Mouse (Mus musculus): ENCODE results near the gene Adat2. TPM values are rescaled to one million over a fixed set of nuclear protein-coding genes. Genes with fewer than 3 reads are reported as not detected.

Gene Adat2
- polyA plus RNA-seq, 1 experiment: 1.3 TPM

DNA sequence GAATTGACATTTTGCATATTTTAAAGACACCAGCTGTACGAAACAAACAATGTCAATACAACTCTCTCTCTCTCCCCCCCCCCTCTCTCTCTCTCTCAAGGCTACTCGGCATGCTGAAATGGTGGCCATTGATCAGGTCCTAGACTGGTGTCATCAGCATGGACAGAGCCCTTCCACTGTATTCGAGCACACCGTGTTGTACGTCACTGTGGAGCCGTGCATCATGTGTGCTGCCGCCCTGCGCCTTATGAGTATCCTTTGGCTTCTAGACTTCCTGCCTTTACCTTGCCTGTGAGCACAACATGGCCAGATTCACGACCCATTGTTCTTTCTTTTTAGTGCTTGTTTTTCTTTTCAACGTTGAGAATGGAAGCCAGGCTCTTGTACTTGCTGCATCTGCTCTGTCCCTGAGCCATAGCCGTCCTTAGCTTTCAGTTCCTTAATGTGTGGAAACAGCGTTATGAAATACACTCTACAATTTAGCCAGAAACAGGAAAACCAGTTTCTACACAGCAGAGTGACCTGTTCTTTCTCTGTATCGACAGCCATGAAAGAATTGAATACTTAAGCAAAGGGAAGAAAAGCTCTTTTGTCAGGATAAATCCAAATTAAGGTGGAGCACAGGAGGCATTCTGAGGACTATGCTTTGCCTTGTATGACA, 7.5 kb downstream of the Adat2 start:
- peaks cover 72% of the 10 kb centered on the region for H3K36me3 ChIP-seq (replicated peaks; ENCODE audit: low read length)
- H3K4me1 ChIP-seq: no peaks in the 10 kb centered on the region
- H3K4me3 ChIP-seq (replicated peaks): peak overlapping the region; percentile 67

DNA sequence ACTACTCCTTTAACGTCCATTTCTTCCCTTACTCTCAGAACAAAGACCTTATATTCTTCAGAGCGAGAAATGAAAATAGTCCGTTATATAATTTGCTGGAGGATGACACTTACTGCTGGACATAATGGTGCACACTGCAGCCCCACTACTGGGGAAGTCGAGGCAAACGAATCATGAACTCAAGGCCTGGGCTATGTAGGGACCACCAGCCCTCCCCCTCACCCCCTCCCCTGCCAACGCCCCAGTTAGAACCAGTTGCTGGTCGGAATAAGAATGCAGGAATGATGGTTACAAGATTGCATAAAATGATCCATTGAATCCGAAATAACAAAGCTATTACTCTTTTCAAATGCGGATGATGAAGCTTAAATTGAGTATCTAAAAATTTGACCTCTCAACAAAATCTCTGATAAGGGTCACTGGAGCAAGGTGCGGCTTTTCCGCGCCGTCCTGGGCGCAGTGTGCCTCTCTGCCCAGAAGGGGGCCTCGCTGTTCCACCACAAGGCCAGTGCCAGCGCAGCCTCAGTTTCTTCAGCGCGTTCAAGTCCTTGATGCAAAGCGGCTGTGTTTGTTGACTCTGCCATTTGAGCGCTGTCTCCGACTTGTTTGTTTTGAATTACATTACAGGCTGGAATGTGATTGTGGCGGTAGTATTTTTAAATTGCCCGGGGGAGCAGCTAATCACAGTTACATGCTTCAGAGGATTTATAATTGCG, 11.8 kb downstream of the Adat2 start:
- TF ChIP-seq GATA1 (IDR thresholded peaks at IDR 0.05; ENCODE audit: borderline replicate concordance, low read length) (no peak), FLI1 (IDR thresholded peaks at IDR 0.05; ENCODE audit: low read length) (no peak)
- Histone ChIP-seq H3K9me3 (no peaks in the 10 kb centered on the region), H3K27me3 (replicated peaks) (no peaks in the 10 kb centered on the region), H3K4me3 (replicated peaks) (peak overlapping the region; percentile 65), H3K36me3 (replicated peaks; ENCODE audit: low read length) (peaks cover 45% of the 10 kb centered on the region), H3K4me1 (peaks cover under 1% of the 10 kb centered on the region)

More for the DNA sequence above, 7.5 kb downstream of the Adat2 start:
- Histone ChIP-seq H3K27me3 (replicated peaks) (no peaks in the 10 kb centered on the region), H3K9me3 (no peaks in the 10 kb centered on the region)
- no peak for TF ChIP-seq FLI1 (IDR thresholded peaks at IDR 0.05; ENCODE audit: low read length)
- no peak for TF ChIP-seq GATA1 (IDR thresholded peaks at IDR 0.05; ENCODE audit: borderline replicate concordance, low read length)

DNA sequence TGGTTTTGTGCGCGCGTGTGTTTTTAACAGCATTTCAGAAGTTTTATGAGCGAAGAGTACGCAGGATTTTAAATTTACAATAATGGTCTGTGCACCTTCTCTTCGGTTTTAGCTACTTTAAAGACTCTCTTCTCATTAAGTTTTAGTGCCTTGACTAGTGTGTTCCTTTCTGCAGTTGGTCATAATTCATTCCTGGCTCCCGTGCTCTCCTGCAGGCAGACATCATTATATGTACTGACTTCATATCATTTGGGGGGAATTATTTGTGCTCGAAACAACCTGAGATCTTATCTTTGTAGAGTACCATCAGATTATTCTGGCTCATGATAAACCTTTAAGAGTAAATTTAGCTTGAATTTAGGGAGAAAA, 12.4 kb downstream of the Adat2 start:
- Histone ChIP-seq H3K36me3 (replicated peaks; ENCODE audit: low read length) (peaks cover 41% of the 10 kb centered on the region), H3K4me3 (replicated peaks) (no peak overlapping the region)

DNA sequence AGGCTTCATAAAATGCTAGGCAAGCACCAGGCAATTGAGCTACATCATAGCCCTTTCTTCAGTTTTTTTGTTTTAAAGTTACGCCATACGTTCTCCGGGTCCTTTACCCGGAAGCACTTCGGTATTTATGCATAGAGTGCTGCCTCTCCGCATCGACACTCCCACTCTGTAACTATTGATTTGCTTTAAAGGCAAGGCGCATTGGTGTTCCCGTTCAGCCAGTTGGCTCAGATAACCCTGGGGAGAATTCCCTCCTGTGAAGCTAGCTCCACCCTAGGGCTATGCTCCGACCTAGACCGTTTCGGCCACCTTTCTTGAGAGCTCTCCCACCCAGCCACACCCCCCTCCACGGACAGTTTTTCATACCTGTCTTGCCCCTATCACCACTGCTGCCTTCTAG, 13.7 kb downstream of the Adat2 start:
- peaks cover 28% of the 10 kb centered on the region for H3K36me3 ChIP-seq (replicated peaks; ENCODE audit: low read length)
- TF ChIP-seq FLI1 (IDR thresholded peaks at IDR 0.05; ENCODE audit: low read length) (no peak), GATA1 (IDR thresholded peaks at IDR 0.05; ENCODE audit: borderline replicate concordance, low read length) (no peak)
- peaks cover 8% of the 10 kb centered on the region for H3K4me1 ChIP-seq
- no peaks in the 10 kb centered on the region for H3K9me3 ChIP-seq
- H3K27me3 ChIP-seq (replicated peaks): no peaks in the 10 kb centered on the region
- H3K4me3 ChIP-seq (replicated peaks): no peak overlapping the region

More for the DNA sequence above, 12.4 kb downstream of the Adat2 start:
- no peaks in the 10 kb centered on the region for H3K27me3 ChIP-seq (replicated peaks)
- H3K9me3 ChIP-seq: no peaks in the 10 kb centered on the region
- H3K4me1 ChIP-seq: peaks cover 6% of the 10 kb centered on the region
- TF ChIP-seq FLI1 (IDR thresholded peaks at IDR 0.05; ENCODE audit: low read length) (no peak), GATA1 (IDR thresholded peaks at IDR 0.05; ENCODE audit: borderline replicate concordance, low read length) (no peak)

DNA sequence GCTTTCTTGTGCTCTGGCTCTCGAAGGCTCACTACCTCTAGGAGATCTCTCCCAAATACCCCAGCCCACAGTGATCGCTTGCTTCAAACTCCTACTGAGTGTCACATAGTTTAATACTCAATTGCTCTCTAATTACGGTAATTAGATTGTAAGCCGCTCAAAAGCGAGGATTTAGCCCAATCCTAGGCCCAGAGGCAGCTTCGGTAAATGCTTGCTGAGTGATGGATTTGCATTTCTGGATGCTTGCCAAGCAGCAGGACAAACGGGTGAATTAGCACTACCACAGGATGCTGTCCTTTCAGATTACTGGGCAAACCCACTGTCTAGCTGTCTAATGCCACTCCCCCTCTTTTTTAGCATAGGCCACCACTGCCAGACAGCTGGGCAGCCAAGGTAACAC, 17.1 kb downstream of the Adat2 start:
- TF ChIP-seq FLI1 (IDR thresholded peaks at IDR 0.05; ENCODE audit: low read length) (no peak), GATA1 (IDR thresholded peaks at IDR 0.05; ENCODE audit: borderline replicate concordance, low read length) (no peak)
- H3K4me1 ChIP-seq: peaks cover 16% of the 10 kb centered on the region
- no peaks in the 10 kb centered on the region for H3K9me3 ChIP-seq
- no peaks in the 10 kb centered on the region for H3K36me3 ChIP-seq (replicated peaks; ENCODE audit: low read length)
- H3K27me3 ChIP-seq (replicated peaks): no peaks in the 10 kb centered on the region
- H3K4me3 ChIP-seq (replicated peaks): peak overlapping the region; percentile 59

DNA sequence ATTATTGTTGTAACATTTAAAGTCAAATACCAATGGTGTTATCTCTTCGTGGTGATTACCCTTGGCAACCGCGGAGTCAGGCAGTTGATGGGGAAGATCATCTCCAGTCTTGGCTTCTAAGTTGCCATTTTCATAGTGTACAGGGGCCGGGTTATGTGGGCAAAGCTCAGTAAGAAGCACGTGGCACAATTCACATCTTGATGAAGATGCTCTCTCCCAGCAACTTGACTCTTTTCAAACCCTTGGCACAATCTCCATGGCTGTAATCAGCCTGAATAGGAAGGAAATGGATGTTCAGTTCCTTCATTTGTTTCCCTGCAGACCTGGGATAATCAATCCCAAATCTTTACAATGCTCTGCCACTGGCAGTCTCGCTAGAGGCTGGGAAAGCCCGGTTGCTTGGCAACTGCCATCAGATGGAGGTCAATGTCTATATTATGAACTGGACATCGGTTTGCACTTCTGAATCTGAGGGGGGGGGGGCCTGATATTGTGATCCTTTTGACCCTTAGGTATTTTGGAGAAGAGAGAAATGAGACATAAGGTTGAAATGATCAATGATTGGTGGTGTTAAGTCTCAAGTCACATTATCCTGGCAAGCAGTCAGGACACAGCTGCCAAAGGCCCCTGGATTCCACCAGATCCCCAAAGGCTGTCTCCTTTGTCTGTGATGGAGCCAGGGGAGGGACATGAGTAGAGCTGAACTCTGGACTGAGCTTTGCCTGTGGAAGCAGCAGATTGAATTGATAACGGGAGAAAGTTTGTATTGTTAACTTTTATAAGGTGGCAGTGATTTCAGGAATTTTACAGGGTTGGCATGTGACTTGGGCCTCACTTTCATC, 18.2 kb downstream of the Adat2 start:
- no peaks in the 10 kb centered on the region for H3K9me3 ChIP-seq
- H3K36me3 ChIP-seq (replicated peaks; ENCODE audit: low read length): no peaks in the 10 kb centered on the region
- no peaks in the 10 kb centered on the region for H3K27me3 ChIP-seq (replicated peaks)
- TF ChIP-seq FLI1 (IDR thresholded peaks at IDR 0.05; ENCODE audit: low read length) (no peak), GATA1 (IDR thresholded peaks at IDR 0.05; ENCODE audit: borderline replicate concordance, low read length) (no peak)
- H3K4me3 ChIP-seq (replicated peaks): no peak overlapping the region
- H3K4me1 ChIP-seq: peaks cover 16% of the 10 kb centered on the region

DNA sequence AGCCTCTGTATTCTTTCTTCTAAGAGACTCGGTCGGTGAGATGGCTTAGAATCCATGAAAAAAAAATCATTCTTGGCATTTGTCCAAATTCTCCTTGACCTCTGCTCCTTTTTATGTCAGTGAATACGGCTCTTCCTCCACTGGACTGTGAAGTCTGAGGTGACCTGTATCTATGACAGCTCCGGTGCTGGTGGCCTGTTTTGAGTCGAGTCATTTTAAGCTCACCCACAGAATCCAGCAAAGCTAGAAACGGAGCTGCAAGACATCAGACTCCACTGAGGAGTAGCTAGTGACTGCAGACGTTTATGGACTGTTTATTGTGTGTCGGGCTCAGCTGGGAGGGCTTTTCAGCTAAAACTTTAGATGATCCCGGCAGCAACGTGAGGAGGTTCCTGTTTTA, 19.3 kb downstream of the Adat2 start:
- Histone ChIP-seq H3K4me1 (peaks cover 16% of the 10 kb centered on the region), H3K36me3 (replicated peaks; ENCODE audit: low read length) (no peaks in the 10 kb centered on the region), H3K9me3 (no peaks in the 10 kb centered on the region), H3K4me3 (replicated peaks) (no peak overlapping the region), H3K27me3 (replicated peaks) (no peaks in the 10 kb centered on the region)
- TF ChIP-seq GATA1 (IDR thresholded peaks at IDR 0.05; ENCODE audit: borderline replicate concordance, low read length) (no peak), FLI1 (IDR thresholded peaks at IDR 0.05; ENCODE audit: low read length) (no peak)

DNA sequence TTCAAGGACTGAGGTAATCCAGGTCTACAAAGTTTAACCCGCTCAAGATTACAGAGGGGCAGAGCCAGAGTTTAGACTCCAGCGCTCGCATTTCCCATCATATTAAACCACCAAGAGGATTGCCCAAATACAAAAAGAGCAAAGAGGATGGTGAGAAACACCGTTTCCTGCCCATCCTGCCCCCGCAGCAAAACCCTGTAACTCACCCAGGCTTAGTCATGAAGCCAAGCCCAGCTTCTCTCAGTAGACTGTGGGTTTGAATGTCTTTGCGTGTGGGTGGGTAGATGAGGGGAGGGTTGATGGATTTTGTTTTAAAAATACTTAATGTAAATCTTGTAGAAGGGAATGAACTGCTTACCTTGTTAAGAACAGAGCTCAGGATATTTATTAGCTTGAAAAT, 19.7 kb downstream of the Adat2 start:
- peaks cover 16% of the 10 kb centered on the region for H3K4me1 ChIP-seq
- H3K9me3 ChIP-seq: no peaks in the 10 kb centered on the region
- TF ChIP-seq GATA1 (IDR thresholded peaks at IDR 0.05; ENCODE audit: borderline replicate concordance, low read length): no peak
- TF ChIP-seq FLI1 (IDR thresholded peaks at IDR 0.05; ENCODE audit: low read length): no peak
- H3K4me3 ChIP-seq (replicated peaks): no peak overlapping the region
- H3K27me3 ChIP-seq (replicated peaks): no peaks in the 10 kb centered on the region
- H3K36me3 ChIP-seq (replicated peaks; ENCODE audit: low read length): no peaks in the 10 kb centered on the region

DNA sequence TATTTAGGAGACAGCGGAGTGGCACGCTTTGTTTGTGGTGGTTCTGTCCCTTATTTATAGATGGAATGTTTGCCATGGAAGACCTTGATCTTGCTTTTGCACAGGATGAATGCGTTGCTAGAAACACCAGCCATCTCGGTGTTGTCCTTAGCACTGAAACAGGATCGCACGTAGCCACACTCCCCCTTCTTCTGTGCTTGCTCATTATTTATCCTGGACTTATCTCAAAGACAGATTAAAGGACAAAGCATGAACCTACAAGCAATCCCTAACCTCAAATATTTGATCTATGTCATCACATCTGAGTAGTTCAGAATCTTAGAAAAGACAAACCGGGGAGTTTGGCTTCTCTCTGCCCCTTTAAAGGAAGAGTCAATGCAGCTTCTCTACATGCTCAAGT, 24.4 kb downstream of the Adat2 start:
- no peak for TF ChIP-seq FLI1 (IDR thresholded peaks at IDR 0.05; ENCODE audit: low read length)
- no peak for TF ChIP-seq GATA1 (IDR thresholded peaks at IDR 0.05; ENCODE audit: borderline replicate concordance, low read length)
- Histone ChIP-seq H3K4me3 (replicated peaks) (no peak overlapping the region), H3K27me3 (replicated peaks) (no peaks in the 10 kb centered on the region), H3K9me3 (no peaks in the 10 kb centered on the region), H3K4me1 (peaks cover 4% of the 10 kb centered on the region), H3K36me3 (replicated peaks; ENCODE audit: low read length) (no peaks in the 10 kb centered on the region)

DNA sequence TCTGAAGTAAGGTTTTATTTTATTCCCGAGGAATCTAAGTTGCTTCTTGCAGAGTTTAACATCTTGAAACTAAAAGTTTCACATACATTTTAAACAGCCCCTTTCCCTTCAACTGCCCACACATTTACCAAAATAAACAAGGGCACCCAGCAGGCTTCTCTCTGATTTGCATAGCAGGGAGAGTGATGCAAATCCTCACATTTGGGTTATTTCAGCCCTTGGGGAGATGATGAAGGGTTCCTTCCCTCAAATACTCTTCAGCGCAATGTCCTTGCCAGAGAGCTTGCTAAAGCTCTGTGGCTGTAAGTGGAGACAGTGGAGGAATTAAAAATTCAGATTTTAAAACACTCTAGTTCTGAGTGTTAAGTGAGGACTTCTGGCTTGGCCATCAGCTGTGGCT, 35.2 kb downstream of the Adat2 start:
- H3K27me3 ChIP-seq (replicated peaks): no peaks in the 10 kb centered on the region
- H3K4me3 ChIP-seq (replicated peaks): no peak overlapping the region
- no peaks in the 10 kb centered on the region for H3K4me1 ChIP-seq
- TF ChIP-seq GATA1 (IDR thresholded peaks at IDR 0.05; ENCODE audit: borderline replicate concordance, low read length) (no peak), FLI1 (IDR thresholded peaks at IDR 0.05; ENCODE audit: low read length) (no peak)
- H3K9me3 ChIP-seq: peaks cover 28% of the 10 kb centered on the region
- H3K36me3 ChIP-seq (replicated peaks; ENCODE audit: low read length): no peaks in the 10 kb centered on the region

Measured in megakaryocyte, embryonic 14.5 days (primary cell).